Mouse (Mus musculus): ENCODE results near the gene Jak2.

Jak2 gene

DNA sequence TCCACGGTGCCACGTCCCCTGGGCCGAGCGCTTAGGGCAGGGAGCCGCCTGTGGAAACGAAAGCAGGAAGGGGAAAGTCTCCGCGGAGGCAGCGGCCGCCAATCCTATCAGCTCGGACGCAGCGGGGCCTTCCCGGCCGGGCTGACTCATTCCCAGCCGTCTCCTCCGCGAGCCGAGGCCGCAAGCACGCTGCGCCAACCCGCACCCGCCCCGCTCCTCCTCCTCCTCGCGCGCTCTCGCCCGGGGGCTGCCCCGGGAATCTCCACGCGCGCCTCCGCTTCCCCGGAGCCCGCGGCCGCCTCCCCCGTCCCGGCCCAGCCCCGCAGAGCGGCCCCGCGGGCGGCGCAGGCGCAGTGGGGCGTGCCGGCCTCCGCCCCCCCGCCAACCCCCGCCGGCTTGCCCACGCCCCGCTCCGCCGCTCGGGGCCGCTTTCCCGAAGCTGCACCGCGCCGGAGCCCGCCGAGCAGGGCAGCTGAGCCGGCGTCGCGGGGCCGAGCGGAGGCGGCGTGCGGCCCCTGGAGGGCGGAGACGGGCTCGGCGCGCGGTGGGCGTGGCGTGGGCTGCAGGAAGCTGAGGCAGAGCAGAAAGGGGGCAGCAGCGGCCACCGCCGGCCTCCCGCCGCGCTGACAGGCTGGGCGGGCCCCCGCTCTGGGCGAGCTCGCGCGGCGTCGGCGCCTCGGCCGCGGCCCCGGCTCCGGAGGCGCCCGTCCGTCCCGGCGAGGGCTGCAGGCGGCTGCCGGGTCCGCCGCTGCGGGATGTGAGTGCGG is at the start of gene Jak2:
Jak2 (plus strand) TSS at position 638 of the 767 bp plus-strand sequence.
- DNase-seq: peak; percentile 96

DNA sequence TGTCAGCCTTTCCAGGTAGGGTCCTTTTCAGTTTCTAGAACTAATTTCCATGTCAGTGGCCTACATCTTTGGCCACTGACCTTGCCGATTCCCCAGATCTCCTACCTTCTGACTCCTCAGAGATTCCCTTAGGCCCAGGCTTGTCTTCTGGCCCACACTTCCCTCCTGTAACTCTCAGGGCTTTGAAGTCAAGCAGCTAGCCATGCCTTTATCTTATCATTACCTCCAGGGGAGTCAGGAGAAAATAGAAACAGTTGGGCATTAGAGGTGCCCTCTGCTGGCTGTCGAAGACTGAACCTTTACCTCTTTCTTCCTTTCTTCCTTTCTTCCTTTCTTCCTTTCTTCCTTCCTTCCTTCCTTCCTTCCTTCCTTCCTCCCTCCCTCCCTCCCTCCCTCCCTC is 48.3 kb upstream of the Jak2 start:
- no peak for DNase-seq

DNA sequence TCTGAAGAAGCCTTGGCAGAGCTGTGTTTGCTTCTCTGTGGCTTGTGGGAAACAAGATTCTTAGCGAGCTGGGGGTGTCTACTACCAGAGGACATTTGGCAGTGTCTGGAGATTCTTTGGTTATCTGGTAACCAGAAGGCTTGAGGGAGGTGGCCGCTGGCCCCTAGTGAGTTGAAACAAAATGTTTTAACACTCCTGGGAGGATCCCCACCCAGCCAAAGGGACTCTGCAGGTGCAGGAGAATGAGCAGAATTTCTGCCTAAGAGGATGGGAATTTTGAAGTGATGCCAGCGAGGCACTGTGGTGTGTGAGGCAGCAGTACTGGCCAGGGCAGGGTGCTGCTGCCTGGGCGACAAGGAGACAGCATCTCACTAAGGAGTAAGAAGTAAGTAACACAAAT is 47.0 kb upstream of the Jak2 start:
- DNase-seq: no peak

DNA sequence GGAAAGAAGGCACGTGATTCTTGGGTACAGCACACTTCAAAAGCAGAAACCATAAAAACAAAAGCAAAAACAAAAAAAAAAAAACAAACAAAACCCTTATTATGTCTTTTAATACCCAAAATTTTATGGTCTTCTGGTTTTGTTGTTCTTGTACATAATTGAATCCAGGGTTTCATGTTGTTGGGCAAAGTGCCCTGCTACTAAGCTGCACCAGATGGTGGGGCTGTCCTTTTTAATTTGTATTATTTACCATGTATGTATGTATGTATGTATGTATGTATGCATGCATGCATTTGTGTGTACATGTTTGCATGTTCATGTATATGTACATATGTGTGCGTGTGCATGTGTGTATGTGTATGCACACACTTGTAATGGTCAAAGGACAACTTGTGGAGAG is 46.4 kb upstream of the Jak2 start:
- no peak for DNase-seq

DNA sequence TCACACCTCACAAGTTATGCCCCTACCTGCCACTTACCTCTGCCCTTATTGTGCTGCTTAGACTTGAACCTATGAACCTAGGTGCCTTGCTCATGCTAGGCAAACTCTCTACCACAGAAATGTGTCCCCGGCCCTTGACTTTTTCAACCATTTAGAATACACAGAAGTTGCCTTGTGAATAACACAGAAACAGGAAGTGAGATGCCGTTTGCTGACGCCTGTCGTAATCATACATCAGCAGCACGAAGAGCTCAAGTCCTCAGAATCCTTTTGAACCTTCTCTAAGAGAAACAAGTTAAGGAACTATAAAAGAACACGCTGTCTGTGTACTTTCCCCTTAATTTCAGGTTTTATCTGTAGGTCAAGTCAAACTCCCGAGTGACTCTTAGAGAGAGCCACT is 41.7 kb upstream of the Jak2 start:
- DNase-seq: peak; percentile 6

DNA sequence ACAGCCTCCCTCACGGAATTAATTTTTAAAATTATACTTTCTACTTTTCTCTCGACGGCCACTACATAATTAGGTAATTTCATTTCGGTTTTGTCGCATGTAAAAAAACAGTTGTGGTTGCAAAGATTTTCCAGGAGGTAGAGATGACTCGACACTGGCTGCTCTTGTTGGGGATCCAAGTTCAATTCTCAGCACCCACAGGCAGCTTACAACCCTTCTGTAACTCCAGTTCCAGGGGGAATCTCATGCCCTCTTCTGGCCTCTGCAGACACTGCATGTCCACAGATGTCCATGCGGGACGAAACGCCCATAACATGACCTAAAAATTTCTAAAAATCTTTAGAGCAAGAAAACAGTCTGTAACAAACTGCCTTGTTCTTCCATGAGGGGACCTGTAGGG is 41.3 kb upstream of the Jak2 start:
- DNase-seq: no peak

DNA sequence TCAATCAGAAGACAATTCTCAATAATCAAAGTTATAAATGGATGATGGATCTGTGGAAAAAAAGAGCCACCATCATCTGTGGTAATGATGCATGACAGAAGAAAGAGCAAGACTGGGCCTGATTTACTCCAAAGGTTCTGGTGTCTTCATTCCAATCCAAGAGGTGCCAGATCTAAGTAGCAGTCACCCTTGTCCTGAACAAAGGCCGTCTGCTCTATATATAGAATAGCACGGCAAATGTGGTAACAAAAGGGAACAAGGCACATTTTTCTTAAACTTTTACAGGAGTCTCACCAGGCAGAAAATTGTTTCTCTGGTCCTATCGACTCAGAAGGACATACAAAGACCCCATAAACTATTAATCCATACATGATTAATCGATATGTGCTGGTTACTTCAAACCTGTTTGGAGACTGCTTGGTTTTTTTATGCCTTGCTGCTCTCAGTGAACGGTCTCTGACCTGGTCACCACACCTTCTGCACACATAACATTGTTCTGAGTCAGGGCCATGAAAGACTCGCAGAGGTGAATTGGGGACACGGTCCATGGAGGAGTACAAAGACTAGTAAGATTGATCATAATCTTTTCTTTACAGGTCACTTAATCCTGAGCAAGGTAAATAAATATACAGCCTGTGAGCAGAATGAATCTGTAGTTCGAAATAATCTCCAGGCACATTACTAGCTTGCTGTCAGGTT is 35.7 kb upstream of the Jak2 start:
- no peak for DNase-seq

DNA sequence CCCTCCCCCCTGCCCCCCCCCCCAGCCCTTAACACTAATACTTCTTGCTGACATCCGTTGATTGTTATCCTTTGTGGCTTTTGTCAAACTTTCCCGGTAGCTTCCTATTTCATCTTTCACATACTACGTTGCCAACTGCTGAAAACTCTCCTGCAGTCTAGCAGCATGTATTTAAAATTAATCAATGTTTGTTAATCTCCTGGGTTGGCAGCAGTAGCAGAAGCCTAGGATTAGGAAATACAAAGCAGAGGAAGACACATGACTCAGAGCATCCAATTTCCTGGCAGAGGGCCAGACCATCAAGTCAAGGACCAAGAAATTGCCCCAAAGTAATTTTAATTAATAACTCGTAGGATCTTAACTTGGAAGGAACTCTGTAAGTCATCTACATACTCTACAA is 29.8 kb upstream of the Jak2 start:
- no peak for DNase-seq

DNA sequence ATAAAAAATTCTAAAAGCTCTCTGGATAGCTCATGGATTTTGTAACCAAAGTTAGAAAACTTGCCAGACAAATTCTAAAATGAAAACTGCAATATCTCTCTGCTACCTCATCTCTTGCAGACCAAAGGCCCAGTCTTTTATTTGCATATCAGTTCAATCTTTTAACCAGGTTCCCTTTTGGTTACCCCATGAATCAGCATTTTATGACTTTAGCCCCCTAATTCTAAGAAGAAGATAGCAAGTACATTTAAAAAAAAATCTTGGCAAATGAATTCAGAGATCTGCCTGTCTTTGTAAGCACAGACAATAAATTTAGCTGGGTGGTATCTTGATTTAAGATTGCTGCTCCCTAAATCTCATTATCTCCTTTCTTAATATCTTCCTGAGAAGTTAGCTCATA is 26.7 kb upstream of the Jak2 start:
- no peak for DNase-seq

DNA sequence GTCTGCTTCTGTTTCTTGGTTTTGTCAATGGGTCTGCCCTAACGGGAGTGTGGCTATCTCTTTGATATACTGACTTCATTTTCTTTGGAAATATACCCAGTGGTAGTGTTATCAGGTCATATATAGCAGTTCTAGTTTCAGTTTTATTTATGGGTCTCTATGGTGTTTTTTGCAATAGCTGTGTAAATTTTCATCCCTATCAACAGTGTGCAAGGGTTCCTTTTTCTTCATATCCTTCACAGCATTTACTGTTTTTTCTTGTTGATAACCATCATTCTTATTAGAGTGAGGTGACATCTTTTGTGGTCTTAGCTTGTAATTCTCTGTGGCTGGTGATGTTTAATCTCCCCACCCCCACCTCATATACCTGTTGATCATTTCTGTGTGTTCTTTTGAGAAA is 24.6 kb upstream of the Jak2 start:
- DNase-seq: no peak

DNA sequence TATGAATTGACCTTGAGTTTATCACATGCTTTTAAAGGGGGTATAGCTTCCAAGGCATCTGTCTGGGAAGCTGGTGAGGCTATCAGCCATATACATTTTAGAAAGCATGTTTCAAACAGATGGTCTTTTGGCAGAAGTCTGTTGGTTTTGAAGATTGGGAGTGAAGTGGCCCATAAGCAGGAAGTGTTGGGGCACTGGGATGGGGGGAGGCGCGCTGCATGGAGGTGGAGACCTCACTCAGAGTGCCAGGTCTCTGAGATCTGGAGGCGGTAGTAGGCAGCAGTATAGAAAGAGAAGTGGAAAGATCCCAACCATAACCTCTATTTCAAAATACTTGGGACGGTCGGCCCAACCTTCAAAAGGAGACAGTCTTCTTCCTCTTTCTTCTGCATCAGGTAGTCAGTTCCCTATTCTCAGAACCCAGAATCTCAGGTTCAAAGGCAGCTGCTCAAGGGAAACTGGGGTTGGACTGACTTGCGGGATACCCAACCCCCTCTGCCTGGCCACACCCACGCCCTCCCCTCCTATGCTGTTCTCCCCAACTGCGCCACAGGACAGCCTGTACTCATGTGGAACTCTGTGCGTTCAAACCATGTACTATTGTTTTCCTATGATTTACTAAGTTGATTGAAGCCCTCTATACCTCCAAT is 23.6 kb upstream of the Jak2 start:
- no peak for DNase-seq

DNA sequence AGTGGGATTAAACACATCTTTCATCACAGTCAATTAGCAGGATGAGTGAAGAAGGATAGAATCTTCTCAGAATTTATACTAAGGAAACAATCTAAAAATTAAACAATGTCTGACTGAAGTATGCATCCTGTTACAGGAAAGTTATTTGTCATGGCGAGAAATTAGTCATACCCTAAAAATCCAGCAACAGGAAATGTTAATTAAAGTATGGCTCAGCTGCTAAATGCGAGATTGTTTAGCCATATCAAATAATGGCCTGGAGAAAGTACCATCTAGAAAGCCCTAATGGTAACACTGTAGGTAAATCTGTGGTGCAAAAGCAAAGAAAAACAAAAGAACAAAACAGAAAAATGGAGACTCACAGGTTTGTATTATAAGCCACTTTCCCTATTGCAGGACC is 22.6 kb upstream of the Jak2 start:
- no peak for DNase-seq

DNA sequence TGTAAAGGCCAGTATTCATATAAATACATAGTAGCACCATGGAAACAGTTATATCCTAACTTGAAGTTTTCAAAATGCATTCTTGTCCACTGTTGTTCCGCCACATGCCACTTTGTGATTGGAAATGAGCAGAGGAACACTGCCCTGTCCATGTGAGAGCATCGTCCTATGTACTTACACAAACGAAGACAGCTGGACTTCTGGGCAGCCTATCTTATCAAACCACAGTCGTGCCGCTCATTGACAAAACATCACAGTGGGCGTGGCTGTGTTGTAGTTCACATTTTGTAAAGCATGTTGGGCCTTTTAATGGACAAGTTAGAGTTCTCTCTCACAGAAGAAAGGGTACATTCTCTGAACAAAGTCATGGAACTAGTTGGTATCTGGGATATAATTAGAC is 18.9 kb upstream of the Jak2 start:
- DNase-seq: no peak

DNA sequence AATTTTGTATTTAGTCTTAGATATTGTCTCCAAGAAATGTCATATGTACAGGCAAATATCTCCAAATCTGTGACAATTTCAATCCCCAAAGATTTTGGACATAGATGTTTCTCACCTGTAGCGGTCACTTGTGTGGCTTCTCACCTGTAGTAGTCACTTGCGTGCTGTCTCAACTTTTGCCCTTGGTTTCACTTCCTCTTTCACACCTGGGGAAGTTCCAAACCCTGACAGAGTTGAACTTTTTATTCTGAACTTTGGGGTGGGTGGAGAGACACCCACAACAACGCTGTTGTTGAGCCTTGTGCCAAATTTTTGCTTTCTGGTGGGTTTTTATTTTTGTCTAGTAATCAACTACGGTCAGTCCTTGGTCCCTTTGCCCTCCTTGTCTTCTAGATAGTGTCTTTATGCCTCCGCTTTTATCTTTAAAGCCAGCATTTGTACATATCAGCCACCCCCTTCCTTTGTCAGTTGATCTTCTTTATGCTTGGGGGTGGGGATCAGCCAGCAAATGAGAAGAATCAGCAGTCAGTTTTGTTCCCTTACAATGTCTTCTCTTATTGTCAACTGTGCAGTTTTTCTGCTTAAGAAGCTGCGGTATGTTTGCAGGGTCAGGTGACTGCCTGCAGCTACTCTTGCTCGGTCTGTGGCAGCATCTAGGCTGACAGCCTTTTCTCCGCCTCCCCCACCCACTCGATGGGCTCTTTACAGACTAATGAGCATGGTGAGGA is 14.8 kb upstream of the Jak2 start:
- DNase-seq: no peak

DNA sequence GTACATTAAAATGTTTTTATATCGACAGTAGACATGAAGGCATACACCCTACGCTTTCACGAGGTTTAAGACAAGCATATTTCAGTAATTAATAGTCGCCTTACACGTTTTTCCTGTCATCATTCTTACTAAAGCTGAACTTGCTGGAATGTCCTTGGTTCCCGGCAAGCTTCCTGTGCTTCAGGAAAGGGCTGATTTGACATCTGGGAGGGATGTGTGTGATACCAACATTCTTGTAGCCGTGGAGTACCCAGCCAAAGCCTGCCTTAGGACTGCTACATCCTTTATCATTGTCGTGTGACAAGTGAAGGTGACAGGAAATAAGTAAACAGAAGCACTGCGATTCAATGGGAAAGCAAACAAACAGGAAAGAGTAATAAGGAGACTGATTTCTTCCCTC is 13.5 kb upstream of the Jak2 start:
- DNase-seq: no peak

DNA sequence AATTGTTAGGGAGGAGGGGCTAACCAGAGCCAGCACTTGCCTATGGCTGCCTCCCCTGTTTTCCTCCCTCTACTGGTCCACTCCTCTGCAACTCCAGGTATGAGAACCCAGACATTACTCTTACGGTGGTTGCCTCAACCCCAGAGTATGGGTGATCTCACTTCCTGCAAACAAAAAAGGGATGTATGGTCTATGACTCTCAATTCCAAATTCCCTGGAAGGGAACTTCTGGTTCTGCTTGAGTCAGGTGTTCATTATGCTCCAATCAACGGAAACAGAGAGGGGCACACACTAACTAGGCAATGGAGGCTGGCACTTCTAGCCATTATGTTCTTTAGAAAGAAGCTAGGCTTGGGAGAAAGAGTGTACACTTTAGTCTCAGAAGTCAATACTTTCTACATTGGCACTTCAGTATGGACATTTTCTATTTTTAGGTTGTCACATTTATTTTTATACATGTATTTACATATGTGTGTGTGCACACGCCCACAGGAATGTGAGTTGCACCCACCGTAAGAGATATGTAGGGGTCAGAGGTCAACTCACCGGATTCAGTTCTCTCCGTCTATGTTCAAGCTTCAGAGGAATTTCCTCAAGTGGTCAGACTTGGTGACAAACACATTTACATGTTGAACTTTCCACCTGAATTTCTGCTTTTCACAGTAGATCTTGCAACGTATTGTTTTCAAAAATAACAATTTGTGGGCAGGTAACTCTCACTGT is 12.0 kb upstream of the Jak2 start:
- DNase-seq: no peak

DNA sequence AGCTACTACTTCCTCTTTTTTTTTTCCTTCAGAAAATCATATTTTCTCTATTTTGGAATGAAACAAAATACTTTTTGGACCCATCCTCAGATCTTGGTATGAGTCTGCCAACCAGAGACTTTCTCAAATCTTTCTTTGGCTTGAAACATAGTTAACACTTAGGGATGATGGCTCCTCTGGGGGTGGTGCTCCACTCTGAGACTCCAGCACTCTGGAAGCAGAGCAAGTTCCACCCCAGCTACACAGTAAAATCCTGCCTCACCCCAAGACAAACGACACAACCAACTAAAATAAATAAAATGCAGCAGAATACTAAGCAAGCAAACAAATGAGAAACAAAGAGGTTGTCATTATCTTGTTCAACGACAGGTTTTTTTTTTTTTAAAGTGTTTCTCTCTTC is 11.0 kb upstream of the Jak2 start:
- no peak for DNase-seq

DNA sequence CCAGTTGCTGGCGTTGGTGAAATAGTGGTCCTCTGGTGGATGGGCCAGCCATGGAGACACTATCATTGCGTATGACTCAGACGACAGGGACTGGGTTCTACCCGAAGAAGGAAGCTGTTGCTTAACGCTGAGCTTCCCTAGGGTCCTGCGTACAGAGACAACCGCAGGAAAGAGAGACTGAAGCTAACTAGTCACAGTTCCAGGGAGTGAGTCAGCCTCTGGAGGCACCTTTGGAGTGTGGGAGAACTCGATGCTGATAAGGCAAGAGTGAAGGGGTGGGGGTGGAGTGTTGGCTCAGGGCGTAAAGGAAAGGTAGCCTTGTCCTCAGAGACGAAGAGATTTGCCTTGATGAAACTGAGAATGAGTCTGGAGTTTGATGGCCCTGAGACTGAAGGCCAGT is 10.0 kb upstream of the Jak2 start:
- no peak for DNase-seq

DNA sequence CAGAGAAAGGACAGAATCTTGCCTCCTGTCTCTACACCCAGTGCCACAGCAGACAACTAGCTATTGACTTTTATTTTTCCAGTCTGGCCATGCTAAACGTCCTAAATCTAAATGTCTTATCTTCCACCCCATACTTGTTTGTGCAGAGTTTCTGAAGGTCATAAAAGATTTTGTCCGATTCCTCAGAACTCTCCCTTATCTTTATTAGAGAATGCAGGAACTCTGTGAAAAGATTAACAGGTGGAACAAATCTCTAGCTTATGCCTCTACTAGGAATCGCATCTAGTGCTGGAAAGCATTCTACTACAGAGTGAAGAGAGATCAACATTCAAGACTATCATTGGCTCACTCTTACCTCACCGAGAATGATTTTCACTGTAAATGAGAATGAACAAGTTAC is 1.7 kb upstream of the Jak2 start:
- DNase-seq: no peak

DNA sequence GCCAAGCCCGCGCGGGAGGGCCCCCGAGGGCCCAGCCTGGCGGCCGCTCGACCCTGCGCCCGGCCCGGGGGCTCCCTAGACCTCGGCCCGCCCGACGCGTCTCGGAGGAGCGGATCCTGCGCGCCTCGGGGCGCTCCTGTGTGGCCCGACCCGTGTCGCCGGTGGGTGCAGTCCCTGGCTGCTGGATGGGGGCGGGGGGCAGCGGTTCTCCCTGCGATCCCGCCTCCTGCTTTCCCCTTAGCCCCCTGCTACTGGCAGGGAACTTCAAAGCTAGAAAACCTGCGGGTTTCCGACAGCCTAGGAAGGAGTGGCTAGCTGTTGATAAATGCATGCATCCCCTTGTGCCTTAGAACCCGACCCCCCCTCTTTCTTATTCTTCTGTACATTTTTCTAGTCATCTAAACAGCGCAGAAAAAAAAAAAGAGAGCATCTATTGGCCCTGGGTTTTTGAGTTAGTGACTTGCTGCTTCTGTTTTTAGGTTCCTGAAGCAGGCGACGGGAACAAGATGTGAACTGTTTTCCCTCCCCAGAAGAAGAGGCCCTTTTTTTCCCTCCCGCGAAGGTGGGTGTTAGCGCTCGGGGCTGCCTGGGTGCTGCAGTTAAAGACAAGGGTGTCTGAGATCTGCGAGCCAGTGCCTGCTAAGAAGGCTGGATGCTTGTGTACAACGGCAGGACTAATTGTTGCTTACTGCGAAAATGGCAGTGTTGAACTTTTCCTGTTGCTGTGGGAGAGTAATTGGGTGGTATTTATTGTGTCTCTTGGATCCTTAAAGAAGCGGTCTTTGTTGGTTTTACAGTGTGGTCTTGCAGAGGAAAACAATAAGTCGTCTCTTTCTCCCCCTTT is 552 bp downstream of the Jak2 start:
- DNase-seq: peak; percentile 51

DNA sequence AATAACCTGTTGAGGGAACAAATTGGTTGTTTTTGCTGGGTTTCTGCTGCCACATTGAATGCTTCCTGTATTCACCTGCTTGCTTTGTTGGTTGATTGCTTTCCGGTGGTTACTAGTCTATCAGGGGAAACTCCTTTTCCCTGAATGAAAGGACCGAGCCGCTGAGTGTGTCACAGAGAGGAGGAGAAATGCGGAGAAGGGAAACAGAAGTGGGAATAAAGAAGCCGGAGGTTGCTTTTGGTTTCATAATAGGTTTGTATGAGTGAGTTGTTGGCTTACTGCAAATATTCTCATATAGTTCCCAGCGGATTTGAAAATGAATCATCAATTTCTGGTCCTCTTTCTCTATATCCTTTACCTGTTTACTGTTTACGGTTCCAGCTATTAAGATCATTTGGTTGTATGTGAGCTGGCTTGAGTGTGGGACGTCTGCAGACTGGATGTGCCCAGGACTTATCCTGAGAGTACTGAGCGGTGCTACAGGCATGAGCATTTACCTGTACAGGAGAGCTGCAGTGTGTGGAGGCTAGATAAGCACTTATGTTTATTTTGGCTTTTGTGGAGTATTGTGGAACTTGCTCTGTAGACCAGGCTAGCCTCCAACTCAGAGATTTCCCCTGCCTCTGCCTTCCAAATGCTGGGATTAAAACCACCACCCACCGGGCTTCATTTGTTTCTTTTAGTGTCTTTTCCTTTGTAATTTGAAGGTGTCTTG is 1.4 kb downstream of the Jak2 start:
- DNase-seq: no peak
